Mouse (Mus musculus) embryonic fibroblast, embryonic 13.5 days (primary cell): Measurements from ENCODE around the gene Cntn4. TPM values are rescaled to one million over a fixed set of nuclear protein-coding genes. Genes with fewer than 3 reads are reported as not detected.
"Not testable (repeated sequence)": the region's sequence is repeated elsewhere in the genome, so short reads cannot be mapped to it uniquely, and the experiment has no call there.

Experiments
- H3K27ac ChIP-seq: 2 replicates; pipeline ENCODE4 v1.5.1; 2012; ENCODE audit warnings: low read length, control low read depth, inconsistent platforms; ENCODE audit not compliant: insufficient read depth
- H3K4me1 ChIP-seq: 2 replicates; pipeline ENCODE4 v1.6.1; 2011; ENCODE audit warnings: low read length; ENCODE audit not compliant: control insufficient read depth, insufficient read depth
- H3K4me3 ChIP-seq: 2 replicates; pipeline ENCODE4 v1.5.1; 2011; ENCODE audit warnings: mild to moderate bottlenecking, control low read depth, low read length; ENCODE audit not compliant: insufficient read depth
- CTCF ChIP-seq: IDR thresholded peaks from 2 replicates; pipeline ENCODE4 v1.5.1; 2011; ENCODE audit warnings: mild to moderate bottlenecking, control low read depth, low read length, moderate library complexity, borderline replicate concordance; ENCODE audit not compliant: insufficient read depth
- POLR2A ChIP-seq: IDR thresholded peaks from 2 replicates; pipeline ENCODE4 v1.6.1; 2011; ENCODE audit warnings: low read depth, mild to moderate bottlenecking, control low read depth, low read length, moderate library complexity
- polyA plus RNA-seq: library from polyadenylated mRNA; stranded (reverse); fragments of >200 nt; gene quantifications from 2 replicates; pipeline ENCODE4 v1.2.4, GENCODE M21; 2011; ENCODE audit warnings: low read depth; ENCODE audit not compliant: missing spikeins, insufficient read length

The Cntn4 gene
- polyA plus RNA-seq, 1 experiment: 0.90 TPM

DNA sequence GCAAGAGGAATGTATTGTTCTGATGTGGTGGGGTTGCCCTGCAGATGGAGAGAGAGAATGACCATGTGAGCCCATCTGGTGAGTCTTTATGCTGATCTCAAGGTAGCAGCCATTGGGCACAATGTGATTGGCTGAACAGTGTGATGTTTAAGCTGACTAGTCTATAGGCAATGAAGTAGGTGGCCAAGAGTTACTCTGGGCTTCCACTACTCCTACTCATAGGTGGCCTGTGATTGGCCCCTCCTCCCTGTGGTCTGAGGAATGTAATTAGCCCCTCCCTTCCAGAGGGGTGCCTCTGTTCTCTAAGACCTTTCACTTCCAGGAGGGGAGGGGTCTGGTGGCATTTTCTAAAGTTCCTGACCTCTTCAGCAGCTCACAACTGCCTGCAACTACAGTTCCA is 663.7 kb downstream of the Cntn4 start:
- H3K4me1 ChIP-seq: no peaks in the 10 kb centered on the region
- no peak for TF ChIP-seq POLR2A
- no peak for TF ChIP-seq CTCF
- H3K4me3 ChIP-seq: no peak overlapping the region
- H3K27ac ChIP-seq: no peak overlapping the region

DNA sequence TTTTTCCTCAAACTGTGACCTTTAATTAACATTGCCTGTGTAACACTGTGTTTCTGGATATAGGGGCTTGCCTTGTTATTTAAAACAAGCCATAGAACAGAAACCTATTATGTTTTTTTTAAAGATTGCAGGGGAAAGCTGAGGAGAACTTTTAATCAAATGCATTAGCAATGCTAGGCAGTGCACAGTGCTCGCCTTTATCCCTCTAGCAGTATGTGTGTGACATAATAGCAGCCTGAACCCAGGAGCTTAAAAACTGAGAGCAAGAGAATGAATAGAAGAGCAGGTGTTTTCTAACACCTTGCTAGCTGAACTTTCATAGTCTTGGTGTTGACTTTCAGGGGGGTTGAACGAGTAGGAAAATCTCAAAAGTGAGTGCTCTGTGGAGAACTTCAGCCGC is 672.6 kb downstream of the Cntn4 start:
- TF ChIP-seq POLR2A (no peak), CTCF (no peak)
- no peaks in the 10 kb centered on the region for H3K4me1 ChIP-seq
- H3K27ac ChIP-seq: no peak overlapping the region
- H3K4me3 ChIP-seq: no peak overlapping the region

GRCm38 (mm10) chr6:106351389-106351788 is 673.9 kb downstream of the Cntn4 start:
- H3K4me1 ChIP-seq: no peaks in the 10 kb centered on the region
- no peak overlapping the region for H3K4me3 ChIP-seq
- TF ChIP-seq CTCF (no peak), POLR2A (no peak)
- no peak overlapping the region for H3K27ac ChIP-seq

GRCm38 (mm10) chr6:106358801-106359200 is 681.3 kb downstream of the Cntn4 start:
- not testable (repeated sequence) for H3K27ac ChIP-seq, H3K4me1 ChIP-seq, H3K4me3 ChIP-seq

DNA sequence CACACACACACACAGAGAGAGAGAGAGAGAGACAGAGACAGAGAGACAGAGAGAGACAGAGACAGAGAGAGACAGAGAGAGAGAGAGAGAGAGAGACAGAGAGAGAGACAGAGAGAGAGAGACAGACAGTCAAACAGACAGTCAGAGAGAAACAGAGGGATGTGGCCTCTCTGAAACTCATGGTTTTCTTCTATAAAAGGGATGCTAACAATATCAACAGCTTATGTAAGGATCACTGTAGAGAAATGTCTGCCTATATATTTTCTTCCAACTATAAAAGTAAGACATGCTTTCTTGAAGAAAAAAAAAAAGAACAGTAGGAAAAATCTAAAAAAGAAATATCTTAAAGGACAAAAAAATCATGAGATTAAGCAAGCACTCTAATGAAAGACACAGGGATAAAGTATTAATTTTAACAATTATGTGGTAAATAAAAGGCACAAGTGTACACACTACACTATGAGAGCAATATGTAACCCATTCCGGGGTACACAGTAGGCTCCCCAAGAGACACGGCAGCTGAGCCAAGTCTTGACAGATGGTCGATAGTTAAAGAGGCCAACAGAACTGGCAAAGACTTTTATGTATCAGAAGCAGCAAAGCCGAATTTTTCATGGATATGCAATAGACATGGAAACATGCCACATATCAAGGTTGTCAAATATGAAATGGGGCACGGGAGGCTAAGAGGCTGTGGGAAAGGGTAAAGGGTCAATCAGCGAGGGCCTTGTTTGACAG is 704.0 kb downstream of the Cntn4 start:
- H3K4me1 ChIP-seq: no peaks in the 10 kb centered on the region
- no peak overlapping the region for H3K4me3 ChIP-seq
- no peak for TF ChIP-seq POLR2A
- no peak overlapping the region for H3K27ac ChIP-seq

- no peak overlapping the region for H3K27ac ChIP-seq
- TF ChIP-seq POLR2A (no peak), CTCF (no peak)
- H3K4me3 ChIP-seq: no peak overlapping the region
- H3K4me1 ChIP-seq: no peaks in the 10 kb centered on the region
These were observed 710.5 kb downstream of the Cntn4 start for GRCm38 (mm10) chr6:106387833-106388406.

- H3K27ac ChIP-seq: no peak overlapping the region
- H3K4me1 ChIP-seq: no peaks in the 10 kb centered on the region
- TF ChIP-seq POLR2A (no peak), CTCF (no peak)
- no peak overlapping the region for H3K4me3 ChIP-seq
These were observed 730.6 kb downstream of the Cntn4 start for GRCm38 (mm10) chr6:106408014-106408413.

- no peak overlapping the region for H3K27ac ChIP-seq
- TF ChIP-seq POLR2A (no peak), CTCF (no peak)
- no peak overlapping the region for H3K4me3 ChIP-seq
- no peaks in the 10 kb centered on the region for H3K4me1 ChIP-seq
These were observed 731.2 kb downstream of the Cntn4 start for GRCm38 (mm10) chr6:106408634-106409033.

GRCm38 (mm10) chr6:106422947-106423346 is 745.5 kb downstream of the Cntn4 start:
- TF ChIP-seq CTCF (no peak), POLR2A (no peak)
- H3K27ac ChIP-seq: no peak overlapping the region
- H3K4me1 ChIP-seq: no peaks in the 10 kb centered on the region; the same call in 1 of the 2 replicates
- no peak overlapping the region for H3K4me3 ChIP-seq

GRCm38 (mm10) chr6:106423471-106423870 is 746.0 kb downstream of the Cntn4 start:
- Histone ChIP-seq H3K27ac (no peak overlapping the region), H3K4me3 (no peak overlapping the region), H3K4me1 (no peaks in the 10 kb centered on the region; the same call in 1 of the 2 replicates)
- TF ChIP-seq CTCF (no peak), POLR2A (no peak)

GRCm38 (mm10) chr6:106426615-106427014 is 749.2 kb downstream of the Cntn4 start:
- Histone ChIP-seq H3K4me1 (no peaks in the 10 kb centered on the region; the same call in 1 of the 2 replicates), H3K4me3 (no peak overlapping the region), H3K27ac (peak overlapping the region; percentile 12; the same call in 1 of the 2 replicates)
- TF ChIP-seq POLR2A (no peak), CTCF (no peak)
